Mouse (Mus musculus) stomach, embryonic 16.5 days (tissue): Measurements from ENCODE around the gene Glis3. TPM values are rescaled to one million over a fixed set of nuclear protein-coding genes. Genes with fewer than 3 reads are reported as not detected.

Experiments used
- ATAC-seq: fragments of 200-750 bp; cut with Nextera tagmentation; 2 replicates; pipeline ENCODE4 v1.8.0; 2017; ENCODE audit warnings: moderate number of reproducible peaks, moderate TSS enrichment; ENCODE audit not compliant: insufficient read depth, low FRiP score
- H3K27ac ChIP-seq: fragments of 300-500 bp; sonication (generic); 2 replicates; pipeline ENCODE4 v1.5.1; 2014; ENCODE audit warnings: low read length
- H3K27me3 ChIP-seq: fragments of 300-500 bp; sonication (generic); 2 replicates; pipeline ENCODE4 v1.6.1; 2014; ENCODE audit warnings: low read length, control low read depth, mixed read lengths; ENCODE audit not compliant: control insufficient read depth, insufficient read depth
- H3K36me3 ChIP-seq: fragments of 300-500 bp; sonication (generic); 2 replicates; pipeline ENCODE4 v1.6.1; 2014; ENCODE audit warnings: low read length; ENCODE audit not compliant: control insufficient read depth, insufficient read depth
- H3K4me1 ChIP-seq: fragments of 300-500 bp; sonication (generic); 2 replicates; pipeline ENCODE4 v1.6.1; 2014; ENCODE audit warnings: low read length, control low read depth, mixed read lengths; ENCODE audit not compliant: control insufficient read depth, insufficient read depth
- H3K4me2 ChIP-seq: fragments of 300-500 bp; sonication (generic); 2 replicates; pipeline ENCODE4 v1.6.1; 2014; ENCODE audit warnings: low read depth, low read length, mixed read lengths
- H3K4me3 ChIP-seq: fragments of 300-500 bp; sonication (generic); replicated peaks from 2 replicates; pipeline ENCODE4 v1.5.1; 2014; ENCODE audit warnings: mild to moderate bottlenecking, low read length
- H3K9ac ChIP-seq: fragments of 300-500 bp; sonication (generic); 2 replicates; pipeline ENCODE4 v1.6.1; 2014; ENCODE audit warnings: low read length
- H3K9me3 ChIP-seq: fragments of 300-500 bp; sonication (generic); replicated peaks from 2 replicates; pipeline ENCODE4 v1.6.1; 2016; ENCODE audit warnings: low read length, control low read depth; ENCODE audit not compliant: control insufficient read depth
- WGBS: fragments of 180-500 bp; shearing (Covaris S2); extraction: QIAGEN DNeasy Blood & Tissue Kit; methylation state at CpG from one replicate; pipeline ENCODE4 v1.1.7; 2014; 5-methylcytosine and 5-hydroxymethylcytosine counted together
- polyA plus RNA-seq: library from polyadenylated mRNA; unstranded; fragments of >200 nt; fragmentation: Nextera tagmentation; extraction: Ambion mirVana; gene quantifications from 2 replicates; pipeline ENCODE4 v1.2.1, GENCODE M21; 2015

Glis3 gene
- polyA plus RNA-seq, 1 experiment from 2014 or later: 2.4 TPM

DNA sequence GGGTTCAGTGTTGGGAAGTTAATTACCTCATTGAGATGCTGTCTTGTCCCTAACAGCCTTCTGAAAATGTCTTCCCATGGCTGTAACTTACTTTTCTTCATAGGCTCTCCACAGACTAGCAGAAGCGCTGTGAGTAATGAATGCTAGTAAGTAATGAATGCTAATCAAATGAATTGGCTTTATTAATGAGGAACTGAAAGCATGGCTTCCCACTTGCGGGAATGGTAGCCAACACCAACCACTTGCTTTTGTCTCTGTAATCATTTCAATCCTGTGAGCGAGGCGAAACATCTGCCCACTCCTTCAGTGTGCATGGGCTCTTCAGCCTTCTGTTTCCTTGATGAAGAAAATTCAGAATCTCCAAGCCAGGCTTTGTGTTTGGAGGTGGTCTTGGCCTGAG, 5.6 kb upstream of the Glis3 start:
- H3K4me2 ChIP-seq: no peak overlapping the region
- 95% methylated on average over 4 of the region's 4 CpGs for WGBS
- ATAC-seq: no peak

GRCm38 (mm10) chr19:28684347-28684746, 4.5 kb upstream of the Glis3 start:
- no peaks in the 10 kb centered on the region for H3K27me3 ChIP-seq
- 69% methylated on average over 6 of the region's 6 CpGs for WGBS
- no peaks in the 10 kb centered on the region for H3K36me3 ChIP-seq
- H3K27ac ChIP-seq: no peak overlapping the region
- no peak for ATAC-seq
- H3K4me1 ChIP-seq: 0 out of 2 replicates have a peak, but pooled peaks cover 1% of the 10 kb centered on the region
- H3K4me3 ChIP-seq: no peak overlapping the region
- H3K9ac ChIP-seq: no peak overlapping the region
- H3K9me3 ChIP-seq: no peaks in the 10 kb centered on the region
- H3K4me2 ChIP-seq: no peak overlapping the region

More for the DNA sequence above, 5.6 kb upstream of the Glis3 start:
- Histone ChIP-seq H3K27ac (no peak overlapping the region), H3K4me1 (no peaks in the 10 kb centered on the region), H3K9ac (no peak overlapping the region), H3K9me3 (no peaks in the 10 kb centered on the region), H3K4me3 (no peak overlapping the region), H3K36me3 (no peaks in the 10 kb centered on the region), H3K27me3 (no peaks in the 10 kb centered on the region)

GRCm38 (mm10) chr19:28683346-28683745, 3.5 kb upstream of the Glis3 start:
- Histone ChIP-seq H3K4me2 (no peak overlapping the region), H3K36me3 (no peaks in the 10 kb centered on the region), H3K4me1 (peaks cover 6% of the 10 kb centered on the region; the same call in 1 of the 2 replicates), H3K27me3 (no peaks in the 10 kb centered on the region), H3K9ac (no peak overlapping the region), H3K27ac (no peak overlapping the region), H3K4me3 (no peak overlapping the region), H3K9me3 (no peaks in the 10 kb centered on the region)
- 88% methylated on average over 4 of the region's 4 CpGs for WGBS
- no peak for ATAC-seq

- peak overlapping the region; percentile 100 for H3K4me2 ChIP-seq
- H3K36me3 ChIP-seq: no peaks in the 10 kb centered on the region
- H3K27ac ChIP-seq: no peak overlapping the region
- ATAC-seq: no peak
- WGBS: under 1% methylated on average over 28 of the region's 28 CpGs
- 0 out of 2 replicates have a peak, but pooled peaks cover 7% of the 10 kb centered on the region for H3K27me3 ChIP-seq
- peak overlapping the region; percentile 77 for H3K9ac ChIP-seq
- peak overlapping the region; percentile 75 for H3K4me3 ChIP-seq
- peaks cover 14% of the 10 kb centered on the region for H3K4me1 ChIP-seq
- no peaks in the 10 kb centered on the region for H3K9me3 ChIP-seq
These were observed 544 bp downstream of the Glis3 start for GRCm38 (mm10) chr19:28679291-28679775.

- H3K4me3 ChIP-seq: peak overlapping the region; percentile 75
- under 1% methylated on average over 30 of the region's 30 CpGs for WGBS
- H3K27ac ChIP-seq: no peak overlapping the region
- no peak for ATAC-seq
- no peaks in the 10 kb centered on the region for H3K36me3 ChIP-seq
- H3K9me3 ChIP-seq: no peaks in the 10 kb centered on the region
- peaks cover 14% of the 10 kb centered on the region for H3K4me1 ChIP-seq
- peak overlapping the region; percentile 77 for H3K9ac ChIP-seq
- peak overlapping the region; percentile 100 for H3K4me2 ChIP-seq
- H3K27me3 ChIP-seq: 0 out of 2 replicates have a peak, but pooled peaks cover 7% of the 10 kb centered on the region
These were observed 1.1 kb downstream of the Glis3 start for GRCm38 (mm10) chr19:28678646-28679270.

- H3K27ac ChIP-seq: no peak overlapping the region
- H3K4me2 ChIP-seq: peak overlapping the region; percentile 100
These were observed 2.0 kb downstream of the Glis3 start for GRCm38 (mm10) chr19:28677728-28678438.

GRCm38 (mm10) chr19:28677045-28677727, 2.7 kb downstream of the Glis3 start:
- 35% methylated on average over 8 of the region's 8 CpGs for WGBS
- peak overlapping the region; percentile 100 for H3K4me2 ChIP-seq
- no peak overlapping the region for H3K27ac ChIP-seq
- no peaks in the 10 kb centered on the region for H3K36me3 ChIP-seq
- ATAC-seq: no peak
- H3K4me3 ChIP-seq: peak overlapping the region; percentile 75
- 0 out of 2 replicates have a peak, but pooled peaks cover 7% of the 10 kb centered on the region for H3K27me3 ChIP-seq
- H3K9me3 ChIP-seq: no peaks in the 10 kb centered on the region
- H3K4me1 ChIP-seq: peaks cover 14% of the 10 kb centered on the region
- peak overlapping the region; percentile 77; the same call in 1 of the 2 replicates for H3K9ac ChIP-seq

More at GRCm38 (mm10) chr19:28677728-28678438, 2.0 kb downstream of the Glis3 start:
- Histone ChIP-seq H3K27me3 (0 out of 2 replicates have a peak, but pooled peaks cover 7% of the 10 kb centered on the region), H3K36me3 (no peaks in the 10 kb centered on the region), H3K9me3 (no peaks in the 10 kb centered on the region), H3K4me3 (peak overlapping the region; percentile 75), H3K4me1 (peaks cover 14% of the 10 kb centered on the region), H3K9ac (peak overlapping the region; percentile 77)
- peak; percentile 37; the same call in 1 of the 2 replicates for ATAC-seq
- WGBS: 1% methylated on average over 27 of the region's 32 CpGs

DNA sequence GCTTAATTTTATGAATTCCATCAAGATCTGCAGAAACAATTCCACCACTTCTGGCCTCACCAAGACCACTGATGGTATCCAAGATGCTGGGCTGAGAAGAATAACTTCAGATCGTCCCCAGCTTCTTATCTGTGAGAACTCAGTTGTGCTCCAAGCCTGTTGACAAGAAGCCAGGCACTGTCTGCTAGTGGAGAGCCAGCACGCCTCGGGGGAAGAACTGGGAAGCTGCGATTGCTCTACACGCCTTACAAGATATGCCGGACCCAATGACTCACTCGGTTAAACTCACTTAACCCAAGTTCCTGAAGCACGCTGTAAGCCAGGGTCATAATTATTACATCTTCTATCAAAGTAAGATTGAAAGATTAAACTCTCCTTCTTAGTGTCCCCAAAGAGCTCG, 16.1 kb downstream of the Glis3 start:
- WGBS: 71% methylated on average over 9 of the region's 9 CpGs
- no peak for ATAC-seq
- H3K4me1 ChIP-seq: no peaks in the 10 kb centered on the region

More for the DNA sequence above, 16.1 kb downstream of the Glis3 start:
- Histone ChIP-seq H3K27ac (no peak overlapping the region), H3K9ac (no peak overlapping the region), H3K9me3 (no peaks in the 10 kb centered on the region), H3K4me3 (no peak overlapping the region), H3K4me2 (no peak overlapping the region), H3K27me3 (no peaks in the 10 kb centered on the region), H3K36me3 (no peaks in the 10 kb centered on the region)
